Mouse (Mus musculus): Measurements from ENCODE around the gene Cdhr3.
A peak's percentile ranks its signal among the peaks of the same experiment; 100 is the strongest.

The Cdhr3 gene

DNA sequence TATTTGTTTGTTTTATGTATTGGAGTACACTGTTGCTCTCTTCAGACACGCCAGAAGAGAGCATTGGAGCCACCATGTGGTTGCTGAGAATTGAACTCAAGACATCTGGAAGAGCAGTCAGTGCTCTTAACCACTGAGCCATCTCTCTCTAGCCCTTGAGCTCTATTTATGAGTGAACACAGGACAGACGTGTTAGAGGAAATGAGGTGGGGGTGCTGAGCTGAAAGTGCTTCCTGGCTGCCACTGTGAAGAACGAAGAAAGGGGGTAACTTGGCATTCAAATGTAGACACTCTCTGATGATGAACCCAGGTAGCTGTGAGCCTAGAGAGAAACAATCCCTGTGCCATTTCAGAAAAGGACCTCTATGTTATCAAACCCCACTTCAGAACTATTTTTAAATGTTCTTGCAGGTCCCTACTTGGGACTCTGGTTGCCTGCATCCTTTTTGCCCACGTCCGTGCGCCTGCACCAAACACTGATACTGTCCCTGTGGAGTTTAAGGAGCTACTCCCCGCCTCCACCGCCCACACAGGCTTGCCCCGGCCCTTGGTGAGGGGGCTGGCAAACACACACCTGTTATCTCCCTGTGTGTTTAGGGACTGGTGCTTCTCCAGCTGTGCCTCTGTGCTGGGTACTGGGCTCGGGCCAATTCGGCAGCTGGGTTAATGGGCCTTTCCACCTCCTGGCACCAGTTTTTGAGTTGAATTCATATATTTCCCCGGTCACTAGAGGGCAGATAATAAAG is 58.2 kb downstream of the Cdhr3 start:
- no peak for DNase-seq

DNA sequence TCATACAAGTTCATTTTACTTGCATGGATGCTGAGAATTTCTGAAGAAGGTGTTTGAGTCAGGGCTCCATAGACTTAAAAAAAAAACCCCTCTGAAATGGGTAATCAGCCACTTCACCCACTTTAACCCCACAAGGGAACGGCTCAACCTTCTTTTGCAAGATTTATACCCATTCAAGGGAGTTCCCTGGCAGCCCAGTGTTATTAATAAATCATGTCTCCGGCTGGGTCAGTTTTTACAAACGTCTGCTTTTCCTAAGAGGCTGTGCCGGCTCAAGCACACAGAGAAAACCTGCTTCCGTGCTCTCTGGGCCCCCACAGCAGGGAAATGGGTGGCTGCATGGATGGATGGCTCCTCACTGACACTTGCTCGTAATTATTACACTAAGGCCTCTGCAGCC is 59.5 kb downstream of the Cdhr3 start:
- no peak for DNase-seq

DNA sequence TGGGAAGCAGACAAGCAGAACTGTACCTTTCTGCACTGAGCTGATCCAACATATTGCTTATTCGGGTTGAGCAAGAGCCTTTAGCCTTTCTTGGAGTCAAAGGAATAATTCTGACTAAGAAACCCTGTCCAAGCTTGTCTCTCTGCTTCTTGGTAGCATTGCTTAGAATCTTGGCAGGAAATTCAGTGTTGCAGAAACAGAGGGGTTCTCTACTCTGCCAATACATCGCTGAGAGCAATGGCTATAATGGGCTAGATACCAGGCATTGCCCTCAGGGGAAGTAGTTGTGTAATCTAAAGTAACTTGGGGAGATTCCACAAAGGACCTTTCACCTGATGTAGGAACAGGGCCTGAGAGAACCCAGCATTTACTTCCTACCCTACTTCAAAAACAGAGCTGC is 62.1 kb downstream of the Cdhr3 start:
- DNase-seq, result no peak

DNA sequence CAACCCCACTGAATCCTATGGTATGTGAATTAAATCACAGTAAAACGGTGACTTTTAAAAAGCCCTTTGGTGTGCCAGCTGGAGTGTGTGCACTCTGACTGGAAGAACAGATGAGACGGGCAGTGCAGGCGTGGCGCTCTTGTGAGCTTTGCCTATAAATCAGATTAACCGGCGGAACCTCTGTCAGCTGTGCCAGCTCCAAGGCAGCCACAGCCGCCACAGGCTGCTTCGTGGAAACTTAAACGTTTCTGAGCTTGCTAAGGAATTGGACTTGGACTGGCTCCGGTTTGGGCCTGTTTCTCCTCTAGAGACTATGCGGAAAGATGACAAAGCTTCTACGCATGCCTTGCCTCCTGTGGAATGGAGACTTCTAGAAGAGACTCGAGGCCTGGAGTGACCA is 62.6 kb downstream of the Cdhr3 start:
- no peak for DNase-seq

- DNase-seq, result peak; percentile 13 to 26
These were observed 64.0 kb downstream of the Cdhr3 start for GRCm38 (mm10) chr12:33028708-33029107.

GRCm38 (mm10) chr12:33028109-33028691 is 64.5 kb downstream of the Cdhr3 start:
- peak; percentile 19 to 38 for DNase-seq

DNA sequence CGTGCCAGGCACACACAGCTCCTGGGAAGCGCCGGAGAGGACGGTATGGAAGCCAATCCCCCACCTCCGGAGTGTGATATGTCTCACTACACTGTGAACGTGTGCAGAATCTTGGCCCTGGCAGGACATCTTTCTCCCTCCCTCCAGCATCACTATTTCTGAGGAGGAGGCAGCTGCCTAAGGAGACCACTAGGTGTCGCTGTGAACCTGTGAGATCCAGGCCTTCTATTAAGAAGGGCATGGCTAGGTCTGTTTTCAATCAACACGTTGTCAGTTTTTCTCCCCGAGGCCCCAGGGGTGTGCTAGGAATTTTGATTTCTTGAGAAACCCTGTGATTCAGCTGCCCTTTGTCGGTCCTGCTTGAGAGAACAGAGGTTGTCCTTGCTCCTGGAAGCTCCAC is 65.6 kb downstream of the Cdhr3 start:
- DNase-seq, result peak; percentile 86 to 90

DNA sequence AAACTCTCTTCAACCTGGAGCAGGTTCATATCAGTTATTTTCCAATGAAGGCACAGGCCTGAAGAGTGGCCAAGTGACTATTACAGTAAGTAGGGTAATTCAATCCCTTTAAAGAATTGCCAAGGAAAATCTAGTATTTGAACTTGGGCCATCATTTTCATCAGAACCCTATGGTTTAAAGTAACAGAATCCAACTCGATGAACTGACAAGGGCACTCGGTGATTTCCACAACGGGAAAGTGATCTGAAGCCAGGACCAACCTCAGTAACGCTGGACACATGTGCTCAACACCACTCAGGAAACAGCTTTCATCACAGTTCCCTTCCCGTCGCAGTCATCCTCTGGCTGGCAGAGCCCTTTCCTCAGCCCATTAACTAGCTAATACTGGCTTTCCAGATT is 68.2 kb downstream of the Cdhr3 start:
- DNase-seq, result no peak

DNA sequence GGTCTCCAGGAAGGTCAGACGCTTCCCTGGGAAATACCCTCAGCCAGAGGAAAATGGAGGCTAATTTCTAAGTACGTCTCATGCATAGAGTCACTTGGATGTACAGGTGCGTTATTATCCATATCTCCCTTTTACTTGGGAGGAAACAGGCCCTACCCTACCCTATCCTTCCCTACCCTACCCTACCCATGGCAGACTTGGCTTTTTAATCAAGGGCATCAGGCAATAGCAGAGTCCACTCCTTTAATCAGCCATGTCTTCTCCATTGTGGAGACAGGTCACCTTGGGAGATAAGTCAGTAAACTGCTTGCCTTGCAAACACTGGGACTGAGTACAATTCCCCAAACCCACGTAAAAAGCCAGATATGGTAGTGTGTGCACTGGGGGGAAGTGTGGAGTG is 70.9 kb downstream of the Cdhr3 start:
- no peak for DNase-seq

- DNase-seq, result no peak
These were observed 71.5 kb downstream of the Cdhr3 start for GRCm38 (mm10) chr12:33021140-33021539.

DNA sequence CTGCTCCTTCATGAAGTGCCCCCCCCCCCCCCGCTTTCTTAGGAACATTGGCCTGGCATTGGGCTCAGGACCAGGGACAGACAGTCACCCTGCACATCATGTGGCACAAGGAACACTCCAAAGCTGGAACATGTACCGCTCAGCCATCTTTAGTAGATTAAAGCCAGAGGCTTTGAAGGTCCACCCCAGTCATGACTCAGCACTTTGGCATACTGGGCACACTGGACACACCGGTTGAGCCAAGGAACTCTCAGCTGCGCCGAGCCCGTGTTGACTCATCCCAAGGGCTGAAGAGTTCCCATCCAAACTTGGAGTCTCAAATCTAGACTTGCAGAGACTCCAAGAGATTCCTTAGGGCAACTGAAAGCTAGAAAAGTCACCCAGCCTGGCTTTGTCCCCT is 72.7 kb downstream of the Cdhr3 start:
- DNase-seq, result no peak

DNA sequence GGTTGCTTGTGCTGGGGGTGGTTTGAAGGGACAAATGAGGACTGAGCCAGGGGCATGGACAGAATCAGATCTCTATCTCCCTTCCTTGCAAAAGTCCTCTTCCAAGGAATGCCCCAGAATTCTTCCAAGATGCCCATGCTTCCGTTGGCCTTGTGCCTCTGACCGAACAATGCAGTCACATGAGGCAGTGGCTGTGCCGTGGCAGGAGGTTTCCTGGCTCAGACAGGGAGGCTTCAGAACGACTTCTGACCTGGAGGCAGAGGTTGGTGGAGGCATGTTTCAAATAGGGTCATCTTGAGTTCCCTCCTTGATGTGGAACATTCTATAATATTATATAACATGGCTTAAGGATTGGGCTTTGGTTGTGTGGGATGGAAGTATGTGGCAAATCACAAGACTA is 74.1 kb downstream of the Cdhr3 start:
- no peak for DNase-seq

GRCm38 (mm10) chr12:33016824-33017705 is 75.6 kb downstream of the Cdhr3 start:
- no peak for DNase-seq

DNA sequence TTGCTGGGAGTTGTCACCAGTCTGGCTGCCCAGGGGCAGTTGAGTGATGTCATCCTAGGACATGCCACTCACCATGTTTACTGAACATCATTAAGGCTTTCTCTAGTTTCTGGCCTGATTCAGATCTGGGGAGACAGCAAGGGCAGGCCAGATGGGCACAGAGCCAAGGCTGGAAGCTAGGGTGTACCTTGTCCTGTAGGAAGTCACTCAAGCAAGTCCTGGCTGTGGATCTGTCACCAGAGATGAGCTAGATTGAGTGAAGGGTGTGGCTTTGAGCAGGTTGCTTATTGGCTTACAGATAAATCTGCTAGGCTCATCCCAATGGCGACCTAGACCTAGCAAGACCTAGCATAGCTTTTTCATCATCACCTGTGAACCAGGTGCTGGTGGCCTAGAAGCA is 77.6 kb downstream of the Cdhr3 start:
- peak; percentile 35 to 52 for DNase-seq

GRCm38 (mm10) chr12:33014050-33014796 is 78.5 kb downstream of the Cdhr3 start:
- DNase-seq, result peak in 1 of 2 experiments; percentile 26

DNA sequence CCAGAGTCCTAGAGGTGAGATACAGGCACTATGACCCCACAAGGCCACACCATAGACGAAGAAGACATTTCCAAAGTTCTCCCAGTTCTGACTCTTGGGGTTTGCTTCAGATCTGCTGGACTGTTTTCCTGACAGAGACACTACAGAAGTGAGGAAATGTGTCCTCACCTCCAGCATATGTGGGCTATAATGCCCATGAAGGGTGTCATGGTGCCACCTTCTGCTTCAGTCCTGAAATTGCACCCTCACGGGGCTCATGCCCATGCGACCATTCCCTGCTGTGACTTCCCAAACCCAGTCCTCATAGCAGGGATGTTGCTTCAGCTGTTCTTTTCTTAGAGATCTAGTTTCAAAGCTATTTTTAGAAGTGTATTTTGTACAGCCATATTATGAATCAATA is 82.6 kb downstream of the Cdhr3 start:
- DNase-seq, result peak; percentile 48 to 51

DNA sequence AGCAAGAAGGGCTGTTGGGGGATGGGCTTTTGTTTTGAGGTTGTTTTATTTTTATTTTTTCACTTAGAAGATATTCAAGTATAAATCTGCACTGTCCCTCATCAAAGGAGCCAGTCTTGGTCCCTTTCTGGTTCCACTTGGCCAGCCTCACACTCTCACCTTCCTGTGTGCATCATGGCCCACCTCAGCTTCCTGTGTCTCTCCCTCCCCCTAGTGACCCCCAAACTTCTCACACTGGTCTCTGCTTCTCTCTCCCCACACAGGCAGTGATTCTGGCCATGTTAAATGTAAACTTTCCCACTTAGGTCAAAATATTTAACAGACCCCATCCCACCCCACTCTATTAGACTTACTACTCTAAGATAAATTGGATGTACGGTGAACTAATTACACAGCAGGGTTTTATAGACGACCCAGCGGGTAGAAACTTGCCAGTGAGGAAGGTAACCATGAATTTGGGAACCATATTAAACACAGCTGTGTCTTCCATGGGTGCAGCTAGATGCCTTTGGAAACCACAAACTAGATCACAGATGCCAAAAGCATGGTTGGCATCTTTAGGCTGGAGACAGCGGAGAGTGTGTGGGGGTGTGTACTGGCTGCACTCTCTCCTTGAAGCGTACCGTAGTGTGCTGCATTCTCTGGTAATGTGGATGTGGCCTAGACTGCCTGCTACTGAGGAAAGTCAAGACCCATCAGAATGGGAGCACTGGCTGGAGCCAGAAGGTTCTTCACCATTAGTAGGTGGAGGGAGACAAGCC is 83.3 kb downstream of the Cdhr3 start:
- DNase-seq, result no peak

DNA sequence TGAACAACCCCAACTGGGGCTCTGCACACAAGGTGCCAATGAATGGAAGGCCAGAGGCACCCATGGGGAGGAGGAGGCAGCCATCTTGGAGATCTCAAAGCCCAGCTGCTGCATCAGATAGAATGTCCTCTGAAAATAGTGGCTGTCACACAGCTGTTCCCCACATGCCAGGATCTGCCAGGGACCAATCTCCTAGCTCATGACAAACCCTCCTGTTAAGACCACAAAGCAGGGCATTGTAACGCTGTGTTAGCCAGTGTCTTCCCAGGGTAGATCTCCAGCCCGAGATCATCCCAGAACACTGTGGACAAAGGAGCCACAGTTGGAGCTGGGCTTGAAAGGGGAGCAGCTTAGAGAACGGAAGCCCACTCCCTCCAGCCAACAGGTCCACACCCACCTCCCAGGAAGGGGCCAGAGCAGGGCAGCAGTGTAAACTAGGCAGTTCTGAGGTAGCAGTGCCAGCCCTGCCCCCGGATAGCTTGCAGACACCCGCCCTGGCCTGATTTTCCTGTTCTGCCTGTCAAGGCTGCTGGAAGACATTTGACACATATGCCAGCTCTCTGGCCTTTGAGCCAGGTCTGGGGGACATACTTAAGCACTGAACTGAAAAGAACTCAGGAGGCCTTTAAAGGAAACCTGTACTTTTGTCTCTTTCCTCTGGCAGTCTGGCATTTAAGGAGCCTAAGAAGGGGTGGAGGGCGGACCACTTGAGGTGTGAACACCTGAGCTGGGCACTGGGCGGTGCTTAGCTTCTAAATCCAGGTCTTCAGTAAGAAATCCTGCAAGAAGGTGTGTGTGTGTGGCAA is 84.2 kb downstream of the Cdhr3 start:
- DNase-seq, result peak; percentile 23 to 37

GRCm38 (mm10) chr12:33007176-33007575 is 85.5 kb downstream of the Cdhr3 start:
- no peak for DNase-seq

DNA sequence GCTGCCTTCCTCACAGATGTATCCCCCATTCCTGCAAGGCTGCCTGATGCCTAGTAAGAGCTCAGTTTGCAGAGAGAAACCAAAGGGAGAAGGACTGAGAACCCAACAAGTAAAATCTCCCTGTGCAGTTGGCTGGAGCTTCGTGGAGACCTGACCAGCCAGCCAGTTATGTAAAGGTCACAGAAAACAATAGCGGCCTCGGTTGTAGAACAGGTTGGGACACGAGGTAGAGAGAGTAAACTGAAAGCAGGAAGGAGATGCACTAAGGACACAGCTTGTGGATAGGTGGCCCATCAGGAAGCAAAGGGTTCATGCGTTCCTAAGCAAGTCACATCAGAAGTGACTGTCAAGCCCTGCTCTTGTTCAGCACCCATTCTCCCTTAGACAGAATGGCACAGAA is 86.8 kb downstream of the Cdhr3 start:
- no peak for DNase-seq

DNA sequence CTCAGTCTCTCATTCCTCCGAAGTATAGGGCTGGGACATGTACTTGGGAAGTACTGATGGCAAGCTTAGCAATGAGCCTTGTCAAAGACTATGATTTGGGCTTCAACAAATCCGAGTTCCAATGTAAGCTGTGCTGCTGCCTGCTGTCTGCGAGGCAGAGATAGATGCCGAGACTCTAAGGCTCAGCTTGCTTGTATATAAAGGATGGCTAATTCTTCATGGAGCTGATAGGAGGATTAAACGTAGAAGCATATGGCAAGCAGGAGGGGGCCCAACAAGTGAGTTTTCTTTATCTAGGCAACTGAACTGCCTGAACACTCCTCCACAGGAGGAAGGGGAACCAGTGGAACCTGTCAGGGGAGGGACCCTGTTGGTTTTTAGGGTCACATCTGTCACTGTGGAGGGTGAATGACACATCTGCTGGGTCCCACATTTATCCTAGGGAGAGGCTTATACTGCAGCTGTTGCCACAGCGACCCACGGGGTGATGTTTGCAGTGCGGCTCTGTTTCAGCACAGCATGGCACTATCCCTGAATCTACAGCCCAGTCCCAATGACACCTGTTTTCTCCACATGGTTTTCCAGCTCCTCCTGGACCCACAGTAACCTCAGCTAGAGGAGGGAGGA is 89.2 kb downstream of the Cdhr3 start:
- DNase-seq, result no peak

All from cerebellum, postnatal 14 days (tissue).